11 mouse cellular contexts compared by ENCODE assay signal in genomic region chr10:42220418-42220952, GRCm38 (mm10). TPM values are rescaled to one million over a fixed set of nuclear protein-coding genes. Genes with fewer than 3 reads are reported as not detected.
DNase-seq lines count a peak whose midpoint lies in the region; ATAC-seq and TF ChIP-seq lines count a peak whose summit lies in the region.
"Had no signal": no experiment of that assay in that cellular context is flagged by ENCODE, and none has a peak within 500 bp of the region (broad histone marks: within the 10 kb centered on the region; RNA-seq: fewer than 3 reads in every experiment).

No protein-coding gene starts in this region.

- no peak for ATAC-seq in heart, embryonic 13.5 days (ENCODE audit: extremely low read depth, insufficient number of reproducible peaks, low FRiP score, low TSS enrichment)
- peak; percentile 30; the same call in 1 of the 2 replicates for ATAC-seq in megakaryocyte, adult 5-6 weeks (ENCODE audit: poor library complexity, severe bottlenecking)
- no peak for ATAC-seq in midbrain, embryonic 15.5 days (replicated peaks)
- ATAC-seq in cerebellum, adult (ENCODE audit: insufficient number of reproducible peaks, low FRiP score, low TSS enrichment) = no peak

- no peaks in the 10 kb centered on the region for H3K36me3 ChIP-seq in heart, embryonic 13.5 days
- no peaks in the 10 kb centered on the region for H3K36me3 ChIP-seq in thymus, adult 2 months (ENCODE audit: control insufficient read depth, insufficient read depth, low read length)
- H3K36me3 ChIP-seq in midbrain, embryonic 15.5 days (replicated peaks) = no peaks in the 10 kb centered on the region
- H3K36me3 ChIP-seq: embryonic facial prominence, embryonic 13.5 days; kidney, embryonic 15.5 days; neural tube, embryonic 15.5 days had no signal

- WGBS in heart, embryonic 13.5 days = 50% methylated on average over 5 of the region's 5 CpGs
- 16% methylated on average over 5 of the region's 5 CpGs for WGBS in thymus, adult 2 months
- 82% methylated on average over 5 of the region's 5 CpGs for WGBS in midbrain, embryonic 15.5 days

- DNase-seq in heart, postnatal 36 days = no peak
- DNase-seq in thymus, adult 2 months = peak; percentile 23
- no peak for DNase-seq in thymus, adult 18-20 months
- no peak for DNase-seq in embryo, embryonic 10.5 days (ENCODE audit: low spot score)

- peaks cover 52% of the 10 kb centered on the region for H3K4me1 ChIP-seq in heart, embryonic 13.5 days
- peaks cover 19% of the 10 kb centered on the region for H3K4me1 ChIP-seq in thymus, adult 2 months (replicated peaks; ENCODE audit: control insufficient read depth, insufficient read depth, low read length)
- peaks cover 4% of the 10 kb centered on the region; the same call in 1 of the 2 replicates for H3K4me1 ChIP-seq in midbrain, embryonic 15.5 days

- no peak overlapping the region for H3K27ac ChIP-seq in heart, embryonic 13.5 days (replicated peaks)
- no peak overlapping the region for H3K27ac ChIP-seq in thymus, adult 2 months (ENCODE audit: control insufficient read depth, insufficient read depth, low read length)
- H3K27ac ChIP-seq in midbrain, embryonic 15.5 days = no peak overlapping the region
- H3K27ac ChIP-seq: embryonic facial prominence, embryonic 13.5 days; kidney, embryonic 15.5 days; neural tube, embryonic 15.5 days had no signal

- intact Hi-C loops in heart, postnatal 36 days (cut with DNase I) = no loop called here

- TF ChIP-seq CTCF in thymus, adult 2 months (IDR thresholded peaks at IDR 0.05; ENCODE audit: borderline replicate concordance, control insufficient read depth, extremely low read depth, insufficient read depth, low read length, poor library complexity) = no peak

- no peak overlapping the region for H3K4me2 ChIP-seq in heart, embryonic 13.5 days
- H3K4me2 ChIP-seq in midbrain, embryonic 15.5 days = no peak overlapping the region
- H3K4me2 ChIP-seq: kidney, embryonic 15.5 days; neural tube, embryonic 15.5 days had no signal

- no peaks in the 10 kb centered on the region for H3K9me3 ChIP-seq in heart, embryonic 13.5 days
- no peaks in the 10 kb centered on the region for H3K9me3 ChIP-seq in midbrain, embryonic 15.5 days
- H3K9me3 ChIP-seq: embryonic facial prominence, embryonic 13.5 days; kidney, embryonic 15.5 days; neural tube, embryonic 15.5 days had no signal

- peak overlapping the region; percentile 19; the same call in 1 of the 2 replicates for H3K9ac ChIP-seq in heart, embryonic 13.5 days
- H3K9ac ChIP-seq in midbrain, embryonic 15.5 days = no peak overlapping the region
- H3K9ac ChIP-seq: embryonic facial prominence, embryonic 13.5 days; kidney, embryonic 15.5 days; neural tube, embryonic 15.5 days had no signal

- no peaks in the 10 kb centered on the region for H3K27me3 ChIP-seq in heart, embryonic 13.5 days (replicated peaks)
- no peaks in the 10 kb centered on the region for H3K27me3 ChIP-seq in thymus, adult 2 months (ENCODE audit: control insufficient read depth, insufficient read depth, low read length)
- H3K27me3 ChIP-seq in midbrain, embryonic 15.5 days (replicated peaks) = no peaks in the 10 kb centered on the region
- H3K27me3 ChIP-seq: embryonic facial prominence, embryonic 13.5 days; kidney, embryonic 15.5 days; neural tube, embryonic 15.5 days had no signal

- TF ChIP-seq POLR2A in thymus, adult 2 months (IDR thresholded peaks at IDR 0.05; ENCODE audit: control insufficient read depth, extremely low read depth, insufficient read depth, low read length, poor library complexity) = no peak

- no peak overlapping the region for H3K4me3 ChIP-seq in heart, embryonic 13.5 days
- no peak overlapping the region for H3K4me3 ChIP-seq in thymus, adult 2 months (ENCODE audit: control insufficient read depth, insufficient read depth, low read length)
- no peak overlapping the region for H3K4me3 ChIP-seq in midbrain, embryonic 15.5 days
- H3K4me3 ChIP-seq: embryonic facial prominence, embryonic 13.5 days; kidney, embryonic 15.5 days; neural tube, embryonic 15.5 days had no signal

RNA-seq across cellular contexts. Expression of gene Foxo3, which starts 56.1 kb away (rescaled TPM):
- polyA plus RNA-seq in heart, embryonic 13.5 days (2015; fragmentation: Nextera tagmentation; extraction: Ambion mirVana) = 4.4 and 4.8 TPM in 2 replicates
- total RNA-seq in heart, postnatal 36 days (2021) = 100 to 1,000 TPM in 1 of 2 experiments, 10 to 100 TPM in 1; 86.1 to 111 TPM
- 76.6 and 83.4 TPM in 2 replicates for polyA plus RNA-seq in thymus, adult 2 months (2012; rRNA removed)
- total RNA-seq in megakaryocyte, adult 5-6 weeks (2015) = 25.3 and 25.7 TPM in 2 replicates
- total RNA-seq in megakaryocyte, adult 5-6 weeks (2017) = 24.9 and 27.4 TPM in 2 replicates
- 4.4 TPM in 2 replicates for polyA plus RNA-seq in midbrain, embryonic 15.5 days (2015; fragmentation: Nextera tagmentation; extraction: Ambion mirVana)

Comparison
In these comparisons a context has a peak if more than half of its experiments do, and no peak if none do; other contexts are left out.
1. RNA of gene Foxo3, which starts 56.1 kb away (polyA plus RNA-seq): 76.6 to 83.4 TPM in thymus, adult 2 months; 4.4 to 4.8 TPM in heart, embryonic 13.5 days and 4.4 TPM in midbrain, embryonic 15.5 days; every median in the first group is over 10 times any median in the second.